Mouse (Mus musculus) urinary bladder, adult 18-20 months (tissue): ENCODE data around the gene Nemp2.
A peak's percentile ranks its signal among the peaks of the same experiment; 100 is the strongest.

Experiments
- DNase-seq, 2 experiments: peaks; one replicate each; pipeline ENCODE4 v3.0.0; 2022; ENCODE audit warnings: low spot score in 2 of 2, mixed read lengths in 2 of 2

Gene Nemp2

DNA sequence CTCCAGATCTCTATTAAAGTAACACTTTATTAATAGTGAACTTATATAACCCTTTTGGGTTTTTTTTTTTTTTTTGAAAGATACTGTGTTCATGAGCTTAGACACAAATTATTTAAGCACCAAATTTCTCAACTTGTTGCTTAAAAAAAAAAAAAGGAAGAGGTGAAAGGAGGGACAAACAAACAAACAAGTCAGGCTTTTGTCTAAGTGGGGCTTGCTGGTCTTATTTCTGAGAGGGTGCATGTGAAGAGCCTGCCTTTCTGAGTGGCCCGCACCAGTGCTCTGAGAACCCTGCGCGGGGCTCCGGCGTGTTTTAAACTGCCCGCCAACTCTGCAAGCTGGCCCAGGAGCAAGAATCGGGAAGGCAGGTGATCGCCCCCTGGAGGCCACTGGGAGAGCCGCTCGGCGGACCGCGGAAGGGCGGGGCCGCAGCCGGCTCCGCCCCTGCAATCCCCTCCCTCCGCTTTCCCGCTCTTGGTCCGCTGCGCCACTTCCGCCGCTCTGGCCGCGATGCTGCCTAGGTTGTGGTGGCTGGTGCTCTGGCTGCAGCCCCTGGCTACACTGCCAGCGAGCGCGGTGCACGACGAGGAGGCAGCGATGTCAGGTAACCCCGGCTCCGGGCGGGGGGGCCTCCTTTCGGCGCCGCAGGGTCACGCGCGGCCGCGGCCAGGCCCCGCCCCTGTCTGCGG is at the start of gene Nemp2:
TSS of gene Nemp2 (plus strand) at position 456 of the 689 bp plus-strand sequence.
- DNase-seq: peak; percentile 83 to 92

DNA sequence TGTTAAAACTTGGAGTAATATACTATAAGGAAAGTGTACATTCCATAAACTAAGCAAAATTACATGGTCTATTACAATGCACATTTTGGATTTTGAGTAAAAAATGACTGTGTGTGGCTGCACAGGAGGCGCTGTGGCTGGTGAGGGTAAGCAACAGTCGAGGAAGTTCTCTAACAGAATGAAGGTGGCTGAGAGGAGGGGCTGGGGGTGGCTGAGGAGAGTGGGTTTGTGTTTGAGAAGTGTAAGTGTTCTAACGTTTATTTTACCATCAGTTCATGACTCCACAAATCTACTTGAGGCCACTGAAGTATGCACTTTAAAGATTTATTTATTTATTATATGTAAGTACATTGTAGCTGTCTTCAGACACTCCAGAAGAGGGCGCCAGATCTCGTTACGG is 48.8 kb upstream of the Nemp2 start:
- no peak for DNase-seq

DNA sequence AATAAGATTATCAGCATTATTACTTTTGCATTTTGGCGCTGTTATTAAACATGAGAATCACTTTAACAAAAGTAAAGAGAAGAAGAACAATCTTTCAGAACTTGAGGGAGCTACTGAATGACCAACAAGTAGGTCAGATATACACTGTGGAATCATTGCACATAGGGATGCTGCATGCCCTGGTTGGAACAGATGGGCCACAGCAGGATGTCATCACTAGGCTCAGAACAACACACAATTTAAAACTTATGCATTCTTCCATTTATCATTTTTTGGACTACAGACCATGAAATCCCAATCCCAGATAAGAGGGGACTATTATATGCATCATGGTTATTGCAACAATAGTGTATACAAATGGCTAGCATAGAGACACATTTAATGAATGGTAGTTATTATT is 47.6 kb upstream of the Nemp2 start:
- DNase-seq: no peak

DNA sequence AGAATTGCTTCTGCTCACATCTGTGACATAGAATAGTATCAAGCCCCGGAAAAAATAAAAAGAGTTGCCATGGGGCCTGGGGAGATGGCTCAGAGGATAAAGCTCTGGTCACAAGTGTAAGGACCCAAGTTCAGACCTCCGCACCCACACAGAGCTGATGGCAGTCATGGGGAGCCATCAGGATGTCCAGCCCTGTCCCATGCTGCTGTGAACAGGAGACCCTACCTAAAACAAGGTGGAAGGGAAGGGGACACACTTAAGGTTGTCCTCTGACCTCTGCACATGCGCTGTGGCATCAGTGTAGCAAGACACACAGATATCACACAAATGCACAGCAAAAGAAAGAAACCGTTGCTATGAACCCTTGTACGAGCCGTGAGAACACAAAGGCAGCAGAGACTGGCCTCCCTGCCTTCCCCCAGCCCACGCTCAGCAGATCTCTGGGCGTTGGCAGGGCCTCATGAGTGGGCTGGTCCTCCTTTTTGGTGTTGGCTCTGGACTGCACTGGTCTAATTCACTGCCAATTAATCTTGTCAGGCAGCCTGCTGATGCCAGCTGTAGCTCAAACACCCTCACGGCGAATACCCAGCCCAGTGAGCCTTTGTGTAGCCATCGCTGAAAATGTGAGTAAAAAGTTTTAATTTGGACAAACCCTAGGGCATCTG is 33.4 kb upstream of the Nemp2 start:
- DNase-seq: peak in 1 of 2 experiments; percentile 16

DNA sequence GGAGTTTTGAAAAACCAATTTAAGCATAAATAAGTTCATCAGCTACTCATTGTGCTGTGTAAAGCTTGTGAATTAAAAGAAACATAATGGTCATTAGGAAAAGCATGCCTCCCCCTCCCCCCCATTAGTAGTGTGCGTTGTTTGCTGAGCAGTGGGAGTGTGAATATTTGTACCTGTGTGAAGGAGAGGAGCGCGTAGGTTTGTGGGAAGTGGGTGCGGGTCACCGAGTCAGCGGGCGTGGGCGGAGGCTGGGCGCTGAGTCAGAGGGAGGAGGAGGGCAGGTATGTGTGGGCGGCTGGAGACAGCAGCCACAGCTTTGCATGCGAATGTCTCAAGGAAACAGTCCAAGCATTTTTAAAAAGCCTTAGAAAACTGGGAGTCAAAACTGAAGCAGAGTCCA is 32.7 kb upstream of the Nemp2 start:
- peak; percentile 62 to 77 for DNase-seq

DNA sequence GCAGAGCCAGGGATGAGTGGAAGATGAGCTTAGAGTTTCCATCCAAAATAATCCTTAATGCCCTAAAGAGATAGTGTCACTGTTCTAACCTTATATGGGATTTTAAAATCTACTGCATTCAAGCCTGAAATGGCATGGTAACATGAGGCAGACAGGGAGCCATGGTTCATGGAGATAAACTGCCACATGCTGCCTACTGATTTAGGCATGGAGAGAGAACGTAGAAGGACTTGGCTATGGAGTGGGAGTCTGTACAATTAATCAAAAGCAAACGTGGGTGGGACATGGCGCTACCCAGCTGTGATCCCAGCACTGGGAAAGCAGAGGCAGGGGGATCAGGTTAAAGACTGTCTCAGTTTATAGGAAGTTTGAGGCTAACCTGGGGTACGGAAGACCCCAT is 32.1 kb upstream of the Nemp2 start:
- no peak for DNase-seq

DNA sequence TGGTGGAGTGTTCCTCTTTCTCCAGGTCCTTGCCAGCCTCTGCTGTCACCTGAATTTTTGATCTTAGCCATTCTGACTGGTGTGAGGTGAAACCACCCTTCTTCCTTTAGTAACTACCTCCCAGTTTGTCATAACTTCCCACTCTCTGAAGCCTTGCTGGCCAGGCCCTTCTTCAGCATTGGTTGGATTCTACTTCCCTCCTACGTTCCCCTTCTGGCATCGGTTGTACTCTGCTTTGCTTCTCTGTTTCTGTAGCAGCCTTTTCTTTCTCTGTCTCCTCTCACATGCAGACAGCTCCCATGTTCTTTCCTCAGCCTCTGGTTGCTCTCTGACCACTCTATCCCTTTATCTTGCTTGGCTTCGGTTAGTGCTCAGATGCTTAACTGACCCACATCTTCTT is 29.0 kb upstream of the Nemp2 start:
- DNase-seq: no peak

DNA sequence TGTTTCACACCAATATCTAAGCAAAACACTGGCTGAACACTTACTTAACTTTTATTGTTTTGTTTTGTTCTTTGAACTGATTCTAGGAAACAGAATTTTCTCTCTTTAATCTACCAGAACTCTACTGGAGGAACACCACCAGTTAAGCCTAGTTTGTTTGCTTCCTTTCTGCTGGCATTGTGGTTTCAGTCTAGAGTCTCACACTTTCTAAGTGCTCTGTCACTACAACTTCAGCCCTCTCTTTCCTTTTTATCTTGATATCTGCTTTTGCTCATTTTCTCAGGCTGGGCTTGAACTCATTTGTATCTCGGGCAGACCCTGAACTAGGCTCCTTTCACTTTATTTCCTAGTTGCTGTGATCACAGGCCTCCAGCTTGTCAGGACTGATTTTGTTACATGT is 22.8 kb upstream of the Nemp2 start:
- DNase-seq: no peak

DNA sequence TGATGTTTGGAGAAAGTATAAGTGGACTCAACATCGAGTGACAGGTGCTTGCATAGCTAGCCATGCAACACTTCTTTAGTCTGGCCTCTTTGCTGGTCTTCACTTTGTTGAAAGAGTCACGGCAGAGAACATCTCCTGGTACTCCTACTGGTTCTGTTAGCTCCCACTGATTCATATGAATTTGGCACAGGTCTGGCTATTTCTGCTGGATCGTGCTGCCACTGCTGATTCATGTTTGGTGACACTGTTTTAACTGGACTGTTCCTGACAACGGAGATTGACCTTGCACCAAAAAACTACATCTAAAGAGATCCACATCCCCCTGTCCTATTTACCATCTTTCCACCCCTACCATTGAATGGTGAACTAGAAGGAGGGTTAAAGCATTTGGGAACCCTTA is 22.0 kb upstream of the Nemp2 start:
- no peak for DNase-seq

DNA sequence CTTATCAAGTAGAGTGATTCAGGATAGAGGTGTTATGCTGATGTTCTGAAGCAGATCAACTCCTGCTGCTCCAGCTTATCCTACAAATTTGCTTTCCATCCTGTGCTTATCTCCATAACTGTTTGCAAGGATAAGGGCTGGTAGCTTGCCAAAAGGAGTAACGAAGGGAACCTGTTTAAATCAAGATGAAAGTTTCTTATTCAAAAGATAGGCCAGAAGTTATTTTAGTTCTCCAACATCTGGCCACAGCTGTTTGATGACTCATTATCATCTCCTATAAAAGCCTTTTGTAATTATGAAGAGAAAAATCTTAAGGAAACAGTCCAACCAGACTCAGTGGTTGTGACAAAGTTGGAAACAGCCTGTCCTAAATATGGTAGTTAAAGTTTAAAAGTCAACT is 12.3 kb upstream of the Nemp2 start:
- no peak for DNase-seq

DNA sequence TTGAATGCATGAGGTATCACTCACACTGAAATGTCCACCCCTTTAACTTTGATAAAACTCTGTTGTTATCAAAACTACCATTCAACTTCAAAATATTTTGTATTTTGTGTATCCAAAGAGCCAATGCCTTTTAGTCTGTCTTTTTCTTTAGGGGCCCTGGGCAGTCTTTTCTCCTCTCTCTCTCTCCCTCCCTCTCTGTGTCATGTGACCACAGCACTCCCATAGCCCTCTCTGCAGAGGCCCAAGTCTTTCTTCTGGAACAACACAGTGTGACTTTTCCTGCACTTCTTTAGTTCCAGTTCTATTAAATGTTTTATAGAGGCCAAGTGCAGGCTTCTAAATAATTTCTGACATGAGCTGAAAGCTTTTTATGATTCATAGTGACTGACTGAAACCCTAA is 10.1 kb upstream of the Nemp2 start:
- DNase-seq: no peak

DNA sequence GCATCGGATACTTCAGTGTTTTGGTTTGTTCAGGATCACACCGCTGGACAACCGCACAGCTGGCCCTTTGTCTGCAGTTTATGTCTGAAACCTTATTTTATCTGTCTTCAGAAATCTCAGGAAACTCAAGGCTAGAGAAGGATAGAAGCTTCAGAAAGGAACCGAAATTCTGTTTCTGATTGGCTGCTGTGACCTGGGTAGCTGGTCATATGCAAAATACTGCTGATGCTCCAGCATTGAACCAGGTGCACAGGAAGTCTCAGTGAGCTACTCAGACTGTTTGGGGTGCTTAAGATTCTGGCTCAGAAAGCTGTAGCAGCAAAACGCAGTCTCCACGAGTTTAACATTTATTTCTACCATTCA is 415 bp downstream of the Nemp2 start:
- no peak for DNase-seq

DNA sequence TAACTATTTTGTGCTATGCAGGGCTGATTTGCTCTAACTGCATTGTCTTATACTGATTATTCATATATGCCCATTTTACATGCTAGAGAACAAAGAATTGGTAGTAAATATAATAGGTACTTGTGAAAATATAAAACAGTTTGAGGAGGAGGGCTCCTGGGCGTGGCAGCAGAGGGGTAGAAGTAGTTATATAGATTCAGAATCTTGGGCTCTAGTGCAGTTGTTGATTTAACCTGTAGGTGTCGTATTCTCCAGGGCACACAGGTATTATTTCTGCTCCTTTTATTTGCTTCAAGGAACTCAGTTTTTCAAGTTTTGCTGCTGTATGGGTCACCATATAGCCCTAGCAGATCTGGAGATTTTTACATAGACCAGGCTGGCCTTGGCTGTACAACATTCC is 1.1 kb downstream of the Nemp2 start:
- DNase-seq: no peak

DNA sequence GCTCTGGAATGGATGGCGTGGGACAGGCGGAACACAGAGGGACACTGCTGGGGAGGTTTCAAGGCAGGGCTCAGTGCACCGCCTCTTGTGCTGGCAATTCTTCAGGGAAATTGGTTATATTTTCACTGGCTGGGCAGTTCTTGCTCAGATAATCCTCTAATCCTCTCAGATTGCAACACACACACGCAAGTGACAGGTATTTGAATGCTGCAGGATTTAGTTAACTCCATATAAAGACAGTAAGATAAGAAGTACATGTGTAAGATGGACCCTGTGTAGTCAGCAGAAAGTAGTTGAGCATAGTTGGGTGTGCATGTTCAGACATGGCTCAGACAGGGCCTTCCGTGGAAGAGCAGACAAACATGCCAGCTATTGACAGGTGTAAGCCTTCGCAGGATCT is 3.7 kb downstream of the Nemp2 start:
- DNase-seq: no peak

DNA sequence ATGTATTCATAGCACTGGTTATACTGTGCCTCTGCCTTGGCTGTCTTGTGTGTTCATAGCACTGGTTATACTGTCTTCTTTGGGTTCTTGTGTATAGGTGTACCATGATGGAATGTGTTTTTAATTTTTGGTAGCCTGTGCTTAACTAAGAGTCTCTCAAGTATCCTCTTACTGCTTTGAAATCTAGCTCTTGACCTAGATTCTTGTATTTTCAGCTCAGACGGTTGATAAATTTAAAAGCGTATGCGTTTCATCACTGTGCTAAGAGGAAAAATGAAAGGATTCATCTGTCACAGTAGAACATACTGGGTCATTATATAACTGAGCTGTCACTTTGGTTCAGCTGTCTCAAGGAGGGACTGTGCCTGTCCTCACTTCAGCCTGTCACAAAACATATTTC is 5.4 kb downstream of the Nemp2 start:
- no peak for DNase-seq

DNA sequence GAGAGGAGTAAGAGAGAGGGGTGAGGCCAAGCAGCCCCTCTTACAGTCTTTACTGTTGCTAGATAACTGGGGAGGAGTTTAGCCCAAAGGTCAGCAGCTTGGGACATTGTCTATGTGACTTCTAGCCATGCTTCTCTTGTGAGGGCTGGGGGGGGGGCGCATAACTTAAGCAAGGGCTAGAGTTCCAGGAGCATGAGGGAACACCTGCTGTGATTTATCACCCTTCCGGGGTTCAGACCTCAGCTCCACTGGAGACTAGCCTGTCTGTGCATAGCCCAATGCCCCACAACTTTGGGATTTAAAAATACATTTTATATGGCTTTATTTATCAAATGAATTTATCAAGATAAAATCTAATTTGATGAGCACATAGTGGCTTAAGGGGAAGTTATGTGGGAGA is 7.6 kb downstream of the Nemp2 start:
- no peak for DNase-seq

DNA sequence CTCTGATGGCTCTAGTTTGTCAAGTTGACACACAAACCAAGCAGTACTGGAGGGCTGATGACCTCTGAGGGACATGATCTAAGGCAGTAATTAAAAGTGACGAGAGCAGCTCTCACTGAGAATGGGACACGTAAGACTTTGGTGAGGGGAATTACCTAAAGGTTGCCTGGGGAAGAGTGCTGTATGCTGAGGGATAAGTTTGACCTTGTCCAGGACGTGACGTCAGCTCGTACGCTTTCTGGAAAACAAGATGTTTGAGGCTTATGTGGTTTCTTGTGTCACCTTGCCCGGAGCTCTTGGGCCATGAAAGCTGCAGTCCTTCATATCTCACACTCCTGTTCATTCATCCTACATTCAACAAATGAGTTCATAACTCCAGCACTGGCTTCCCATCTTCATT is 8.6 kb downstream of the Nemp2 start:
- DNase-seq: no peak

DNA sequence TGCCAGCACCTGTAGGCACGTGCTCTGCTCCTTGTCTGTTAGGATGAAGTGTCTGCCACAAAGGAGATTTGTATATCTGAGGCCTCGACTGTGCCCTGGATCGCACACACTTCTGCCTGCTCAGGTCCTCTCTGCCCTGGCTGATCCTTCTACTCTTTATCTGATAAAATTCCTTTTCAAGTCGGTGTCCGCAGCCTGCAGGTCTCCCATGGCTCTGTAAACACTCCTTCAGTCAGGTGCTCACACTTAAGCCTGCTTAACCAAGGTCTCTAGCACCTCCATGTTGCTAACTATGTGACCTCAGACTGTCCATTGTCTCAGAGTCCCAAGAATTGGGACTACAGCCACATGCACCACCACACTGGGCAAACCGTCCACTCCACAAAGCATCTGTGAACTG is 9.8 kb downstream of the Nemp2 start:
- DNase-seq: peak in 1 of 2 experiments; percentile 20

DNA sequence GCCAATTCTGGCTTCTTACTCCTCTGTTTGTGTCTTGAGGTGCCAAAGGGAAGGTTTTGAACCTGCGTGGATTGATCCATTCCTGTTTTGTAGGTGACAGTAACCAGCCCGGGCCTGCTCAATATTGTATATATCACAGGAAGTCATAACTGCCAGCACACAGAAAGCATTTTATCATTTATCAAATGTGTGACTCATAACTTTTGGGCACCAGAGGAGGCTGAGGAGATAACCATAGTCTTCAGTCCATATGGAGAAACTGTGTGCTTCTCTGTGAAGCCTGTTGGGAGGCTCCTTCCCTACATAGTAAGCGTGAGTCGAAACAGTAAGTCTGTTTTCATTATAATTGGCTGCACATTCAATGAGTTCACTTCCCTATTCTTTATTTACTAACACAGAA is 10.2 kb downstream of the Nemp2 start:
- DNase-seq: no peak

DNA sequence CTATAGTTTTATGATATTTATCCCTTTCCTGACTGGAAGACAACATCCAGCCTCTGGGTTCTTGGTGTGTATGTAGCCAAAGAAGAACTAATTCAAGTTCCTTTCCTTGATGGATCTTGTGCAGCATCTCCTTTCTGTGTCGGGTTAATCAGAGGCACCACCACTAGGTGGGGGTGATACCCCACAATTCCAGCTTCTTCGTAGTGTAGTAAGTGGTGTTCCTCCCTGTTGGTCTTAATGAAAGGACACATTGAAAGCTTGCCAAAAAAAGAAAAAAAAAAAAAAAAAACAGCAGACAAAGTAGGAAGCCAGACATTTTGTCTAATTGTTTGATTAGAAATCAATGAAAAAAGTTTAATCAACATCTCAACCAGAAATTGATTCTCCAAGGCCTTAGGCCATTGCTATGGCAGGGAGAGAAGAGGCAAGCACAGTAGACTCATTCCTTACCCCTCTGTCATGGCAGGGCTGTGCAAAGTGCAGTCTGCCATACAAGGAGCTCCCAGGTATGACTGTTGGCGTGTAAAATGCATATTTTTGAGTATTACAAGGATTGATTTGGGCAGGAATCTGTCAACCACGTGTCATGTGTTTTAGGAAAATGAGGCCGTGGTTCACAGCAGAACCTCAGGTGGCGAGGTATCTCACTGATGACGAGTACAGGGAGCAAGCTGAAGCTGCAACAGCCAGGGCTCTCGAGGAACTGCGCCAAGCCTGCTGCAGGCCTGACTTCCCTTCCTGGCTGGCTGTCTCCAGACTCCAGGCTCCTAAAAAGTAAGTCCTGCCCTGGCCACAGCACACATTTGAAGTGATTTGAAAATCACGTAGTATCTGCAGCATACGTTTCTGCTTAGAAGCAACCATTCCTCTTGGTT is 17.9 kb downstream of the Nemp2 start:
- peak; percentile 26 to 57 for DNase-seq

DNA sequence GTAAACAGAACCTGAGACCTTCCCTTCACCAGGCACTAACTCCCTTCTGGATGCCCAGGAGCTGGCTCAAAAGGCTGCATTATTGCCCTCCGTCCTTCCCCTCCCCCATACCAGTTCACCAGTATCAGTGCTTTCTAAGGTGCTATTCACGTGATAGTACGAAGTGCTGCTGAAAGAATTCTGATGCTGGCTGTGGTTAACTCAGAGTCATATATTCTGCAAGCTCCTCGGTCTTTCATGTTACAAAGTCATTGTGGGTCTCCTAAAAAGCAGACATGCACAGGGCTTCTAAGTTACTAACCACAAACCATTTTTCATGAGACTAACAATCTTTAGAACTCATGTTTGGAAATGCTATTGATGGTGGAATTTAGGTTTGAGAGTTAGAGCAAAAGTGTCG is 19.6 kb downstream of the Nemp2 start:
- no peak for DNase-seq

DNA sequence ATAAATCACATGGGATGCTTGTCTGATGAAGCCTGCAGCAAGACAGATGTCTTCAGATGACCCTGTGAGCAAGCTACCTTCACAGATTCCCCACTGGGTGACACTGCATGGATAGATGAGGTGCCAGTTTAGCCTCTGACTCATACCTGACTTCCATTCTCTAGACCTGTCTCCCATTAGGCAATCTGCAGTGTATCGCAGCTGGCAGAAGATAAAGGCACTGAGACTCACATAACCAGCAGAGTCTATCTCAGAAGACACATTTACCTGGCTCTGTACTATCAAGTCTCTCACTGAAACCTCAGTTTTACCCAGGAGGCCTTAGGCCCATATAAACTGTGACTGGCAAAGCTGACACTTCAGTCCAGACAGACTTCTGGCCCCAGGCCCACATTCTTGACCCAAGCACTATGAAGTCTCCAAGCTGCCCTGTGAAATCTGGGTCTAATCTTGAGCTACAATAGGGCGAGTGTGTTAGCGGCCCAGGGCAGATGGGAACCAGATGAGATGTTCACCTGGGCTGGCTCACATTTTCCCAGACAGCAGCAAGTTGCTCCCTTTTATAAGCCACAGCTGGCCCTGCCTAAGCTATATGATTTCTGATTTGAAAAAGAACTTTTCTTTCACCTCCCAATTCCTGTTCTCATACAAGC is 22.2 kb downstream of the Nemp2 start:
- DNase-seq: no peak
